Mouse (Mus musculus) forebrain, embryonic 16.5 days (tissue): ENCODE results near the gene Zfp398. TPM values are rescaled to one million over a fixed set of nuclear protein-coding genes. Genes with fewer than 3 reads are reported as not detected.
A peak's percentile ranks its signal among the peaks of the same experiment; 100 is the strongest.

Source experiments
- ATAC-seq: fragments of 200-750 bp; cut with Nextera tagmentation; 2 replicates; pipeline ENCODE4 v1.8.0; 2017; ENCODE audit warnings: mild to moderate bottlenecking, moderate library complexity
- H3K27ac ChIP-seq: fragments of 300-500 bp; sonication (generic); 2 replicates; pipeline ENCODE4 v1.5.1; 2014; ENCODE audit warnings: low read length, control low read depth
- H3K27me3 ChIP-seq: fragments of 300-500 bp; sonication (generic); replicated peaks from 2 replicates; pipeline ENCODE4 v1.6.1; 2014; ENCODE audit warnings: low read length; ENCODE audit not compliant: control insufficient read depth, insufficient read depth
- H3K36me3 ChIP-seq: fragments of 300-500 bp; sonication (generic); 2 replicates; pipeline ENCODE4 v1.6.1; 2014; ENCODE audit not compliant: control insufficient read depth, insufficient read depth
- H3K4me1 ChIP-seq: fragments of 300-500 bp; sonication (generic); replicated peaks from 2 replicates; pipeline ENCODE4 v1.6.1; 2014; ENCODE audit warnings: low read length; ENCODE audit not compliant: control insufficient read depth, insufficient read depth
- H3K4me2 ChIP-seq: fragments of 300-500 bp; sonication (generic); 2 replicates; pipeline ENCODE4 v1.6.1; 2014; ENCODE audit warnings: mild to moderate bottlenecking, low read length, control low read depth
- H3K4me3 ChIP-seq: fragments of 300-500 bp; sonication (generic); replicated peaks from 2 replicates; pipeline ENCODE4 v1.5.1; 2014; ENCODE audit warnings: mild to moderate bottlenecking, low read length, control low read depth
- H3K9ac ChIP-seq: fragments of 300-500 bp; sonication (generic); replicated peaks from 2 replicates; pipeline ENCODE4 v1.6.1; 2014; ENCODE audit warnings: low read depth, low read length, control low read depth
- H3K9me3 ChIP-seq: fragments of 300-500 bp; sonication (generic); 2 replicates; pipeline ENCODE4 v1.6.1; 2016; ENCODE audit warnings: low read length; ENCODE audit not compliant: control insufficient read depth
- WGBS: fragments of 180-500 bp; shearing (Covaris S2); extraction: QIAGEN DNeasy Blood & Tissue Kit; methylation state at CpG from one replicate; pipeline ENCODE4 v1.1.7; 2014; 5-methylcytosine and 5-hydroxymethylcytosine counted together
- polyA plus RNA-seq: library from polyadenylated mRNA; unstranded; fragments of >200 nt; fragmentation: Nextera tagmentation; extraction: Ambion mirVana; gene quantifications from 2 replicates; pipeline ENCODE4 v1.2.1, GENCODE M21; 2015

Gene Zfp398
- polyA plus RNA-seq, 1 experiment from 2014 or later: 18.7 TPM

GRCm38 (mm10) chr6:47906326-47906725 lies 70.9 kb downstream of the Zfp398 start:
- no peak for ATAC-seq
- H3K9me3 ChIP-seq: no peaks in the 10 kb centered on the region
- H3K4me1 ChIP-seq: no peaks in the 10 kb centered on the region
- no peak overlapping the region for H3K4me3 ChIP-seq
- no peaks in the 10 kb centered on the region for H3K27me3 ChIP-seq
- no peak overlapping the region for H3K9ac ChIP-seq
- WGBS: 93% methylated on average over 5 of the region's 5 CpGs
- peaks cover 29% of the 10 kb centered on the region for H3K36me3 ChIP-seq
- no peak overlapping the region for H3K27ac ChIP-seq
- H3K4me2 ChIP-seq: no peak overlapping the region

- H3K4me2 ChIP-seq: no peak overlapping the region
- H3K9me3 ChIP-seq: no peaks in the 10 kb centered on the region
- no peaks in the 10 kb centered on the region for H3K27me3 ChIP-seq
- H3K4me3 ChIP-seq: no peak overlapping the region
- no peak overlapping the region for H3K27ac ChIP-seq
- no peak for ATAC-seq
- peaks cover 27% of the 10 kb centered on the region for H3K36me3 ChIP-seq
- no peaks in the 10 kb centered on the region for H3K4me1 ChIP-seq
- no peak overlapping the region for H3K9ac ChIP-seq
- WGBS: 80% methylated on average over 1 of the region's 1 CpGs
These were observed 73.5 kb downstream of the Zfp398 start for GRCm38 (mm10) chr6:47909007-47909406.

- Histone ChIP-seq H3K9ac (no peak overlapping the region), H3K27me3 (no peaks in the 10 kb centered on the region), H3K4me2 (no peak overlapping the region), H3K4me3 (no peak overlapping the region), H3K4me1 (no peaks in the 10 kb centered on the region), H3K9me3 (no peaks in the 10 kb centered on the region), H3K27ac (no peak overlapping the region), H3K36me3 (peaks cover 5% of the 10 kb centered on the region)
- 56% methylated on average over 1 of the region's 1 CpGs for WGBS
- no peak for ATAC-seq
These were observed 76.2 kb downstream of the Zfp398 start for GRCm38 (mm10) chr6:47911650-47912049.

- no peak overlapping the region for H3K27ac ChIP-seq
- H3K36me3 ChIP-seq: no peaks in the 10 kb centered on the region
- no peaks in the 10 kb centered on the region for H3K4me1 ChIP-seq
- no peak overlapping the region for H3K9ac ChIP-seq
- H3K27me3 ChIP-seq: no peaks in the 10 kb centered on the region
- no peaks in the 10 kb centered on the region for H3K9me3 ChIP-seq
- no peak for ATAC-seq
- no peak overlapping the region for H3K4me3 ChIP-seq
- no peak overlapping the region for H3K4me2 ChIP-seq
- WGBS: 65% methylated on average over 3 of the region's 3 CpGs
These were observed 77.5 kb downstream of the Zfp398 start for GRCm38 (mm10) chr6:47912991-47913390.

GRCm38 (mm10) chr6:47917051-47917450 lies 81.6 kb downstream of the Zfp398 start:
- WGBS: 79% methylated on average over 5 of the region's 5 CpGs
- no peak for ATAC-seq
- H3K27ac ChIP-seq: no peak overlapping the region
- no peaks in the 10 kb centered on the region for H3K27me3 ChIP-seq
- H3K4me2 ChIP-seq: no peak overlapping the region
- no peak overlapping the region for H3K9ac ChIP-seq
- peaks cover 10% of the 10 kb centered on the region for H3K4me1 ChIP-seq
- no peaks in the 10 kb centered on the region for H3K36me3 ChIP-seq
- H3K4me3 ChIP-seq: no peak overlapping the region
- H3K9me3 ChIP-seq: no peaks in the 10 kb centered on the region

GRCm38 (mm10) chr6:47918768-47919274 lies 83.4 kb downstream of the Zfp398 start:
- Histone ChIP-seq H3K4me1 (peaks cover 12% of the 10 kb centered on the region), H3K36me3 (no peaks in the 10 kb centered on the region), H3K27ac (no peak overlapping the region), H3K4me2 (no peak overlapping the region), H3K27me3 (no peaks in the 10 kb centered on the region), H3K9me3 (no peaks in the 10 kb centered on the region), H3K4me3 (no peak overlapping the region), H3K9ac (no peak overlapping the region)
- no peak for ATAC-seq
- WGBS: 83% methylated on average over 3 of the region's 3 CpGs

- H3K27ac ChIP-seq: peak overlapping the region; percentile 96
- WGBS: 24% methylated on average over 11 of the region's 11 CpGs
- H3K36me3 ChIP-seq: no peaks in the 10 kb centered on the region
- H3K9ac ChIP-seq: peak overlapping the region; percentile 82
- peaks cover 12% of the 10 kb centered on the region for H3K4me1 ChIP-seq
- H3K9me3 ChIP-seq: no peaks in the 10 kb centered on the region
- no peaks in the 10 kb centered on the region for H3K27me3 ChIP-seq
- H3K4me2 ChIP-seq: peak overlapping the region; percentile 54
- peak overlapping the region; percentile 81 for H3K4me3 ChIP-seq
- no peak for ATAC-seq
These were observed 84.4 kb downstream of the Zfp398 start for GRCm38 (mm10) chr6:47919646-47920446.

GRCm38 (mm10) chr6:47920447-47921340 lies 85.2 kb downstream of the Zfp398 start, which contains the start of gene Zfp212:
Zfp212 (plus strand) TSS chr6:47920476.
- peaks cover 12% of the 10 kb centered on the region for H3K4me1 ChIP-seq
- WGBS: under 1% methylated on average over 66 of the region's 67 CpGs
- peak within 1 kb of the TSS; percentile 81 for H3K4me3 ChIP-seq
- H3K27me3 ChIP-seq: no peaks in the 10 kb centered on the region
- peak within 1 kb of the TSS; percentile 96 for H3K27ac ChIP-seq
- H3K4me2 ChIP-seq: peak within 1 kb of the TSS; percentile 81
- peak; percentile 97 for ATAC-seq
- no peaks in the 10 kb centered on the region for H3K9me3 ChIP-seq
- no peaks in the 10 kb centered on the region for H3K36me3 ChIP-seq
- peak within 1 kb of the TSS; percentile 82 for H3K9ac ChIP-seq
